ENCODE assay signal across 11 mouse cellular contexts in genomic region chr9:22430315-22430840, GRCm38 (mm10). TPM values are rescaled to one million over a fixed set of nuclear protein-coding genes. Genes with fewer than 3 reads are reported as not detected.
DNase-seq lines count a peak whose midpoint lies in the region; ATAC-seq lines count a peak whose summit lies in the region.
"Had no signal": no experiment of that assay in that cellular context is flagged by ENCODE, and none has a peak within 500 bp of the region (broad histone marks: within the 10 kb centered on the region; RNA-seq: fewer than 3 reads in every experiment).

No protein-coding gene starts in this region.

- 33% methylated on average over 5 of the region's 5 CpGs for WGBS in heart, embryonic 14.5 days
- 13% methylated on average over 5 of the region's 5 CpGs for WGBS in liver, embryonic 15.5 days (ENCODE audit: insufficient replicate concordance)

- no peak for DNase-seq in heart, adult 11 months
- peak; percentile 19 for DNase-seq in CD4-positive helper T cell, adult 2 months (ENCODE audit: low read depth, low spot score)
- DNase-seq in natural killer cell, adult 2 months (ENCODE audit: low spot score in 2 of 2) = no peak
- DNase-seq in ovary, adult 18-20 months (ENCODE audit: low spot score) = no peak
- no peak for DNase-seq in urinary bladder, postnatal 14 days (ENCODE audit: low spot score)
- DNase-seq: heart, postnatal 36 days; layer of hippocampus, postnatal 36 days had no signal

- H3K36me3 ChIP-seq in heart, embryonic 14.5 days (ENCODE audit: control insufficient read depth, insufficient read depth, low read length) = no peaks in the 10 kb centered on the region
- H3K36me3 ChIP-seq in liver, embryonic 15.5 days (replicated peaks) = no peaks in the 10 kb centered on the region

- no peak overlapping the region for H3K9ac ChIP-seq in heart, embryonic 14.5 days (ENCODE audit: low read length)
- H3K9ac ChIP-seq in liver, embryonic 15.5 days = no peak overlapping the region

- peak overlapping the region; percentile 42; the same call in 1 of the 2 replicates for H3K4me2 ChIP-seq in heart, embryonic 14.5 days (ENCODE audit: low read length)
- peak overlapping the region; percentile 36 for H3K4me2 ChIP-seq in liver, embryonic 15.5 days

- H3K4me1 ChIP-seq in heart, embryonic 14.5 days (ENCODE audit: control insufficient read depth in 2 of 2, insufficient read depth in 2 of 2, low read length in 2 of 2) = peaks cover 0 to 12% of the 10 kb centered on the region in 2 experiments; a peak in 2 of 4 replicates
- peaks cover 24% of the 10 kb centered on the region for H3K4me1 ChIP-seq in liver, embryonic 15.5 days (replicated peaks)

- no peak overlapping the region for H3K4me3 ChIP-seq in heart, embryonic 14.5 days (ENCODE audit: control insufficient read depth in 1 of 2, insufficient read depth in 1 of 2, low read depth in 1 of 2, low read length in 2 of 2)
- H3K4me3 ChIP-seq in liver, embryonic 15.5 days (replicated peaks) = no peak overlapping the region

- ATAC-seq in heart, embryonic 14.5 days (ENCODE audit: insufficient number of reproducible peaks, insufficient read depth, low FRiP score, low read depth) = no peak
- peak; percentile 72; the same call in 1 of the 2 replicates for ATAC-seq in erythroblast, adult 5-6 weeks (replicated peaks; ENCODE audit: low FRiP score, poor library complexity, severe bottlenecking)
- ATAC-seq in liver, embryonic 15.5 days (ENCODE audit: insufficient read depth) = no peak

- no peak overlapping the region for H3K27ac ChIP-seq in heart, embryonic 14.5 days (replicated peaks in 1 of 2; ENCODE audit: control insufficient read depth in 1 of 2, insufficient read depth in 1 of 2, low read depth in 2 of 2, low read length in 2 of 2)
- no peak overlapping the region for H3K27ac ChIP-seq in liver, embryonic 15.5 days (replicated peaks)

- no peaks in the 10 kb centered on the region for H3K27me3 ChIP-seq in heart, embryonic 14.5 days (ENCODE audit: control insufficient read depth, insufficient read depth, low read length)
- no peaks in the 10 kb centered on the region for H3K27me3 ChIP-seq in liver, embryonic 15.5 days

- H3K9me3 ChIP-seq in heart, embryonic 14.5 days (ENCODE audit: control insufficient read depth, low read length) = no peaks in the 10 kb centered on the region
- no peaks in the 10 kb centered on the region for H3K9me3 ChIP-seq in liver, embryonic 15.5 days (replicated peaks)

RNA-seq across cellular contexts. Expression of gene 9530077C05Rik, which starts 19.1 kb away (rescaled TPM):
- polyA plus RNA-seq in heart, embryonic 14.5 days (2014; fragmentation: Nextera tagmentation; extraction: Ambion mirVana) = 1.9 and 2.2 TPM in 2 replicates
- 1.5 and 2.3 TPM in 2 replicates for total RNA-seq in erythroblast, adult 5-6 weeks (2015; ENCODE audit: low replicate concordance)
- 1.1 and 2.0 TPM in 2 replicates for total RNA-seq in erythroblast, adult 5-6 weeks (2017; ENCODE audit: low replicate concordance)
- polyA plus RNA-seq in liver, embryonic 15.5 days (2015; fragmentation: Nextera tagmentation; extraction: Ambion mirVana) = 1.8 and 2.0 TPM in 2 replicates

RNA-seq across cellular contexts. Expression of gene Gm17545, which starts 23.7 kb away (rescaled TPM):
- polyA plus RNA-seq in heart, embryonic 14.5 days (2014; fragmentation: Nextera tagmentation; extraction: Ambion mirVana) = not detected in 2 replicates
- total RNA-seq in erythroblast, adult 5-6 weeks (2015; ENCODE audit: low replicate concordance) = not detected in 2 replicates
- total RNA-seq in erythroblast, adult 5-6 weeks (2017; ENCODE audit: low replicate concordance) = not detected in 2 replicates
- polyA plus RNA-seq in liver, embryonic 15.5 days (2015; fragmentation: Nextera tagmentation; extraction: Ambion mirVana) = not detected in 2 replicates
- total RNA-seq: heart, postnatal 36 days; layer of hippocampus, postnatal 36 days; midbrain, postnatal 0 days had no signal
- polyA plus RNA-seq: midbrain, postnatal 0 days had no signal

RNA-seq across cellular contexts. Expression of gene Rp9, which starts 39.2 kb away (rescaled TPM):
- polyA plus RNA-seq in heart, embryonic 14.5 days (2014; fragmentation: Nextera tagmentation; extraction: Ambion mirVana) = 51.1 and 52.3 TPM in 2 replicates
- total RNA-seq in erythroblast, adult 5-6 weeks (2015; ENCODE audit: low replicate concordance) = 39.6 and 45.8 TPM in 2 replicates
- 24.4 and 53.5 TPM in 2 replicates for total RNA-seq in erythroblast, adult 5-6 weeks (2017; ENCODE audit: low replicate concordance)
- polyA plus RNA-seq in liver, embryonic 15.5 days (2015; fragmentation: Nextera tagmentation; extraction: Ambion mirVana) = 29.1 and 30.3 TPM in 2 replicates

RNA-seq across cellular contexts. Expression of gene Anln, which starts 41.4 kb away (rescaled TPM):
- polyA plus RNA-seq in heart, embryonic 14.5 days (2014; fragmentation: Nextera tagmentation; extraction: Ambion mirVana) = 57.6 and 62.0 TPM in 2 replicates
- total RNA-seq in erythroblast, adult 5-6 weeks (2015; ENCODE audit: low replicate concordance) = 43.7 and 47.1 TPM in 2 replicates
- total RNA-seq in erythroblast, adult 5-6 weeks (2017; ENCODE audit: low replicate concordance) = 35.8 and 68.9 TPM in 2 replicates
- polyA plus RNA-seq in liver, embryonic 15.5 days (2015; fragmentation: Nextera tagmentation; extraction: Ambion mirVana) = 25.8 and 27.1 TPM in 2 replicates

RNA-seq across cellular contexts. Expression of gene Bbs9, which starts 45.1 kb away (rescaled TPM):
- 6.4 and 11.6 TPM in 2 replicates for polyA plus RNA-seq in heart, embryonic 14.5 days (2014; fragmentation: Nextera tagmentation; extraction: Ambion mirVana)
- 5.0 and 13.8 TPM in 2 replicates for total RNA-seq in erythroblast, adult 5-6 weeks (2015; ENCODE audit: low replicate concordance)
- total RNA-seq in erythroblast, adult 5-6 weeks (2017; ENCODE audit: low replicate concordance) = 5.3 and 9.2 TPM in 2 replicates
- 2.3 TPM in 2 replicates for polyA plus RNA-seq in liver, embryonic 15.5 days (2015; fragmentation: Nextera tagmentation; extraction: Ambion mirVana)
